Mouse (Mus musculus) frontal cortex, postnatal 10 days (tissue): ENCODE data around the gene Gdap2.

Source experiments
- DNase-seq, 2 experiments: peaks; one replicate each; pipeline ENCODE4 v3.0.0; 2022; ENCODE audit warnings: low spot score in 2 of 2, mixed read lengths in 1 of 2

The Gdap2 gene

DNA sequence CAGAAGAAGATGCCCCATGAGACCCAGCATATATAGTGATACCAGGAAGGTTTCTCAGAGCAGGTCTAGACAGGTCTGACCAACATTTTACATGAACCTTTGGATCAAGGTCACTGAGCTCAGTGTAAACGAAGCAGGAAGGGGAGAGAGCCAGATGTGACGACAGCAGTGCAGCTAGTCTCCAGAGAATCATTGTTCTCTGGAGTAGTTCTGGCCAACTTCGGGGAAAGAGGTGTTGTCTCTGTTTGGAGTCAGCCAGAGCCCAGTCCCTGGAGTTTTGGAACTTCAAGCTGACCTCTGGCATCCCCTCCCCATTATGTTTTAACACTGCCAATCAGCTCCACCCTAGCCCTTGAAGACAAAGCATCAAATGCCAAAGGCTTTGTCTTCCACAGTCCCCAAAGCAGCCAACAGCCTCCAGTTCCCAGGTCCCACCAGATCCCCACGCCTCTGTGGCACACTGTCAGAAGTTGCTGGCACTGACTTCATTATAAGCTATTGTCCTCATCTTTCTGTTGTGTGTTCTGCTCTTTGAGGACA, 84.2 kb downstream of the Gdap2 start:
- no peak for DNase-seq
